Mouse (Mus musculus): ENCODE data around the gene Cacna2d2.

Gene Cacna2d2

DNA sequence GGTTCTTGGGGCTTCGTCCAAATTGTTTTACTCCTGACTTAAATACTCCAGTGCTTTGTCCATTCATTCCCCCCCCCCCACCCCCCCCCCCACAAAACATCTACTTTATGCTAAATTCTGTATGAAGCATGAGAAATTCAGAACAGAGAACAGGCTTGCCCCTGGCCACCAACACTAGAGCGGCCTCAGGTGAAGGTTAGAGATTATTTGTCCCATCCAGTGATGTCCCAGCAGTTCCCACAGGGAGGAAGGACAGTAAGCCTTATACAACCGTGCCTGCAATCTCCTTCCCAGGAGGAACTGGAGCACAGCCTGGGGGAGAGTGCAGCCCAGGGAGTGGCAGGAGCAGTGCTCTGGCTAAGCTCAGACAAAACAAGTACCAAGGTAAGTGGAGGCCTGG is 179.2 kb downstream of the Cacna2d2 start, which contains the start of gene Naa80:
Naa80 (plus strand) TSS at position 301 of the 400 bp plus-strand sequence.
- DNase-seq (ENCODE audit: low read depth, low spot score): no peak

Measured in R1 (cell line).